Mouse (Mus musculus): ENCODE results near the gene Stxbp3. TPM values are rescaled to one million over a fixed set of nuclear protein-coding genes. Genes with fewer than 3 reads are reported as not detected.
A peak's percentile ranks its signal among the peaks of the same experiment; 100 is the strongest.

The Stxbp3 gene
- polyA plus RNA-seq, 1 experiment from 2014 or later, result 19.3 TPM

- Histone ChIP-seq H3K36me3 (replicated peaks; ENCODE audit: insufficient read depth, low read length) (no peaks in the 10 kb centered on the region), H3K9me3 (ENCODE audit: low read length) (no peaks in the 10 kb centered on the region), H3K4me2 (ENCODE audit: low read depth, low read length) (no peak overlapping the region), H3K4me3 (ENCODE audit: low read depth, low read length) (no peak overlapping the region), H3K9ac (replicated peaks) (no peak overlapping the region), H3K4me1 (ENCODE audit: insufficient read depth) (no peaks in the 10 kb centered on the region), H3K27me3 (ENCODE audit: insufficient read depth, low read length) (no peaks in the 10 kb centered on the region), H3K27ac (ENCODE audit: low read depth) (no peak overlapping the region)
- ATAC-seq (no peak), DNase-seq (no peak)
- no peak for TF ChIP-seq CTCF (IDR thresholded peaks at IDR 0.05; ENCODE audit: low read depth)
- no peak for TF ChIP-seq EP300 (IDR thresholded peaks at IDR 0.05; ENCODE audit: low read depth)
- 76% methylated on average over 5 of the region's 5 CpGs for WGBS (ENCODE audit: insufficient replicate concordance)
Measured at GRCm38 (mm10) chr3:108781884-108782270, 58.4 kb downstream of the Stxbp3 start.

GRCm38 (mm10) chr3:108781238-108781883 is 59.0 kb downstream of the Stxbp3 start:
- H3K9ac ChIP-seq (replicated peaks), result no peak overlapping the region
- no peak overlapping the region for H3K27ac ChIP-seq (ENCODE audit: low read depth)
- H3K36me3 ChIP-seq (replicated peaks; ENCODE audit: insufficient read depth, low read length), result no peaks in the 10 kb centered on the region
- no peaks in the 10 kb centered on the region for H3K27me3 ChIP-seq (ENCODE audit: insufficient read depth, low read length)
- no peak overlapping the region for H3K4me2 ChIP-seq (ENCODE audit: low read depth, low read length)
- no peak overlapping the region for H3K4me3 ChIP-seq (ENCODE audit: low read depth, low read length)
- 70% methylated on average over 10 of the region's 10 CpGs for WGBS (ENCODE audit: insufficient replicate concordance)
- H3K4me1 ChIP-seq (ENCODE audit: insufficient read depth), result no peaks in the 10 kb centered on the region
- TF ChIP-seq EP300 (IDR thresholded peaks at IDR 0.05; ENCODE audit: low read depth), result no peak
- TF ChIP-seq CTCF (IDR thresholded peaks at IDR 0.05; ENCODE audit: low read depth), result no peak
- H3K9me3 ChIP-seq (ENCODE audit: low read length), result no peaks in the 10 kb centered on the region
- DNase-seq, result no peak
- no peak for ATAC-seq

- H3K4me3 ChIP-seq (ENCODE audit: low read depth, low read length), result no peak overlapping the region
- TF ChIP-seq EP300 (IDR thresholded peaks at IDR 0.05; ENCODE audit: low read depth) (no peak), CTCF (IDR thresholded peaks at IDR 0.05; ENCODE audit: low read depth) (no peak)
- no peaks in the 10 kb centered on the region for H3K27me3 ChIP-seq (ENCODE audit: insufficient read depth, low read length)
- WGBS (ENCODE audit: insufficient replicate concordance), result 61% methylated on average over 4 of the region's 4 CpGs
- DNase-seq, result no peak
- no peaks in the 10 kb centered on the region for H3K4me1 ChIP-seq (ENCODE audit: insufficient read depth)
- ATAC-seq, result no peak
- H3K27ac ChIP-seq (ENCODE audit: low read depth), result no peak overlapping the region
- H3K9me3 ChIP-seq (ENCODE audit: low read length), result no peaks in the 10 kb centered on the region
- H3K9ac ChIP-seq (replicated peaks), result no peak overlapping the region
- no peak overlapping the region for H3K4me2 ChIP-seq (ENCODE audit: low read depth, low read length)
- no peaks in the 10 kb centered on the region for H3K36me3 ChIP-seq (replicated peaks; ENCODE audit: insufficient read depth, low read length)
Measured at GRCm38 (mm10) chr3:108778761-108779540, 61.4 kb downstream of the Stxbp3 start.

GRCm38 (mm10) chr3:108772811-108773210 is 67.5 kb downstream of the Stxbp3 start:
- 76% methylated on average over 3 of the region's 3 CpGs for WGBS (ENCODE audit: insufficient replicate concordance)
- TF ChIP-seq CTCF (IDR thresholded peaks at IDR 0.05; ENCODE audit: low read depth), result peak; percentile 53
- no peak for TF ChIP-seq EP300 (IDR thresholded peaks at IDR 0.05; ENCODE audit: low read depth)

GRCm38 (mm10) chr3:108772211-108772610 is 68.1 kb downstream of the Stxbp3 start:
- no peak overlapping the region for H3K4me2 ChIP-seq (ENCODE audit: low read depth, low read length)
- TF ChIP-seq CTCF (IDR thresholded peaks at IDR 0.05; ENCODE audit: low read depth) (no peak), EP300 (IDR thresholded peaks at IDR 0.05; ENCODE audit: low read depth) (no peak)

More at GRCm38 (mm10) chr3:108772811-108773210, 67.5 kb downstream of the Stxbp3 start:
- no peak overlapping the region for H3K27ac ChIP-seq (ENCODE audit: low read depth)
- no peak overlapping the region for H3K4me2 ChIP-seq (ENCODE audit: low read depth, low read length)
- peaks cover 2% of the 10 kb centered on the region; the same call in 1 of the 2 replicates for H3K4me1 ChIP-seq (ENCODE audit: insufficient read depth)
- no peak overlapping the region for H3K4me3 ChIP-seq (ENCODE audit: low read depth, low read length)
- H3K36me3 ChIP-seq (replicated peaks; ENCODE audit: insufficient read depth, low read length), result no peaks in the 10 kb centered on the region
- ATAC-seq, result no peak
- no peak overlapping the region for H3K9ac ChIP-seq (replicated peaks)
- no peaks in the 10 kb centered on the region for H3K9me3 ChIP-seq (ENCODE audit: low read length)
- no peak for DNase-seq
- no peaks in the 10 kb centered on the region for H3K27me3 ChIP-seq (ENCODE audit: insufficient read depth, low read length)

GRCm38 (mm10) chr3:108770725-108771368 is 69.5 kb downstream of the Stxbp3 start:
- Histone ChIP-seq H3K4me3 (ENCODE audit: low read depth, low read length) (no peak overlapping the region), H3K4me1 (ENCODE audit: insufficient read depth) (peaks cover 3% of the 10 kb centered on the region; the same call in 1 of the 2 replicates), H3K36me3 (replicated peaks; ENCODE audit: insufficient read depth, low read length) (no peaks in the 10 kb centered on the region), H3K27me3 (ENCODE audit: insufficient read depth, low read length) (no peaks in the 10 kb centered on the region), H3K9ac (replicated peaks) (no peak overlapping the region), H3K27ac (ENCODE audit: low read depth) (no peak overlapping the region), H3K9me3 (ENCODE audit: low read length) (no peaks in the 10 kb centered on the region), H3K4me2 (ENCODE audit: low read depth, low read length) (no peak overlapping the region)
- WGBS (ENCODE audit: insufficient replicate concordance), result 50% methylated on average over 6 of the region's 6 CpGs
- DNase-seq (peak; percentile 63), ATAC-seq (peak; percentile 62)
- TF ChIP-seq CTCF (IDR thresholded peaks at IDR 0.05; ENCODE audit: low read depth), result peak; percentile 79
- TF ChIP-seq EP300 (IDR thresholded peaks at IDR 0.05; ENCODE audit: low read depth), result no peak

More at GRCm38 (mm10) chr3:108772211-108772610, 68.1 kb downstream of the Stxbp3 start:
- Histone ChIP-seq H3K27me3 (ENCODE audit: insufficient read depth, low read length) (no peaks in the 10 kb centered on the region), H3K9ac (replicated peaks) (no peak overlapping the region), H3K27ac (ENCODE audit: low read depth) (no peak overlapping the region), H3K9me3 (ENCODE audit: low read length) (no peaks in the 10 kb centered on the region), H3K36me3 (replicated peaks; ENCODE audit: insufficient read depth, low read length) (no peaks in the 10 kb centered on the region), H3K4me1 (ENCODE audit: insufficient read depth) (peaks cover 3% of the 10 kb centered on the region; the same call in 1 of the 2 replicates), H3K4me3 (ENCODE audit: low read depth, low read length) (no peak overlapping the region)
- DNase-seq (no peak), ATAC-seq (no peak)
- WGBS (ENCODE audit: insufficient replicate concordance), result 81% methylated on average over 13 of the region's 13 CpGs
